8 mouse cellular contexts compared by ENCODE assay signal in genomic region chr11:88356598-88357290, GRCm38 (mm10).
DNase-seq lines count a peak whose midpoint lies in the region; ATAC-seq lines count a peak whose summit lies in the region.

No protein-coding gene starts in this region.

- no peaks in the 10 kb centered on the region for H3K9me3 ChIP-seq in kidney, embryonic 15.5 days (replicated peaks)
- H3K9me3 ChIP-seq in limb, embryonic 13.5 days, result no peaks in the 10 kb centered on the region
- no peaks in the 10 kb centered on the region for H3K9me3 ChIP-seq in midbrain, embryonic 12.5 days

- no peak overlapping the region for H3K9ac ChIP-seq in kidney, embryonic 15.5 days
- H3K9ac ChIP-seq in limb, embryonic 13.5 days, result no peak overlapping the region
- 0 out of 2 replicates have a peak overlapping the region, but pooled peaks have one; percentile 41 for H3K9ac ChIP-seq in midbrain, embryonic 12.5 days (replicated peaks)

- ATAC-seq in kidney, embryonic 15.5 days (replicated peaks; ENCODE audit: low FRiP score), result peak; percentile 80
- peak; percentile 94 for ATAC-seq in limb, embryonic 13.5 days (ENCODE audit: low FRiP score, low read depth)
- peak; percentile 96 for ATAC-seq in midbrain, embryonic 12.5 days (ENCODE audit: low FRiP score, low read depth)

- H3K27ac ChIP-seq in kidney, embryonic 15.5 days, result peak overlapping the region; percentile 33; the same call in 1 of the 2 replicates
- H3K27ac ChIP-seq in limb, embryonic 13.5 days, result peak overlapping the region; percentile 79
- H3K27ac ChIP-seq in midbrain, embryonic 12.5 days (replicated peaks), result peak overlapping the region; percentile 91

- no peak overlapping the region for H3K4me3 ChIP-seq in kidney, embryonic 15.5 days (replicated peaks)
- H3K4me3 ChIP-seq in limb, embryonic 13.5 days, result no peak overlapping the region
- no peak overlapping the region for H3K4me3 ChIP-seq in midbrain, embryonic 12.5 days

- H3K4me1 ChIP-seq in kidney, embryonic 15.5 days, result peaks cover 31% of the 10 kb centered on the region
- H3K4me1 ChIP-seq in limb, embryonic 13.5 days, result peaks cover 28% of the 10 kb centered on the region
- H3K4me1 ChIP-seq in midbrain, embryonic 12.5 days, result peaks cover 48% of the 10 kb centered on the region

- H3K36me3 ChIP-seq in kidney, embryonic 15.5 days, result peaks cover 25% of the 10 kb centered on the region
- peaks cover 28% of the 10 kb centered on the region for H3K36me3 ChIP-seq in limb, embryonic 13.5 days
- H3K36me3 ChIP-seq in midbrain, embryonic 12.5 days, result peaks cover 49% of the 10 kb centered on the region

- 0 out of 2 replicates have a peak overlapping the region, but pooled peaks have one; percentile 5 for H3K4me2 ChIP-seq in kidney, embryonic 15.5 days
- peak overlapping the region; percentile 44 for H3K4me2 ChIP-seq in limb, embryonic 13.5 days (replicated peaks)
- peak overlapping the region; percentile 32 for H3K4me2 ChIP-seq in midbrain, embryonic 12.5 days (replicated peaks)

- 57% methylated on average over 8 of the region's 8 CpGs for WGBS in kidney, embryonic 15.5 days
- WGBS in limb, embryonic 13.5 days, result 51% methylated on average over 8 of the region's 8 CpGs
- 47% methylated on average over 8 of the region's 8 CpGs for WGBS in midbrain, embryonic 12.5 days

- peak; percentile 48 for DNase-seq in cerebellum, adult 9-11 months
- DNase-seq in cerebellum, adult 11 months, result no peak
- DNase-seq in embryo, embryonic 9.5 days (ENCODE audit: extremely low spot score), result peak; percentile 57
- DNase-seq in heart, adult 9 months (ENCODE audit: low spot score in 2 of 2), result peak; percentile 8 to 40
- peak; percentile 87 for DNase-seq in testis, postnatal 10 days (ENCODE audit: low spot score)

- H3K27me3 ChIP-seq in kidney, embryonic 15.5 days, result no peaks in the 10 kb centered on the region
- H3K27me3 ChIP-seq in limb, embryonic 13.5 days, result no peaks in the 10 kb centered on the region
- H3K27me3 ChIP-seq in midbrain, embryonic 12.5 days, result no peaks in the 10 kb centered on the region

Comparison
In these comparisons a context has a peak if more than half of its experiments do, and no peak if none do; other contexts are left out.
1. H3K27ac ChIP-seq: peak in every context shown above with its lines; median percentile 91 in midbrain, embryonic 12.5 days; 79 in limb, embryonic 13.5 days; 33 in kidney, embryonic 15.5 days.